Mouse (Mus musculus) subcutaneous adipose tissue, adult 2 months (tissue): ENCODE data around the gene Tnni1. TPM values are rescaled to one million over a fixed set of nuclear protein-coding genes. Genes with fewer than 3 reads are reported as not detected.

ENCODE experiments used
- polyA plus RNA-seq: library from polyadenylated mRNA; depleted of rRNA; stranded (reverse); fragments of >200 nt; gene quantifications from 2 replicates; pipeline ENCODE4 v1.2.3, GENCODE M21; 2012; ENCODE audit warnings: low replicate concordance; rRNA removed

Gene Tnni1
- 0.11 and 0.19 TPM in 2 replicates for polyA plus RNA-seq

GRCm38 (mm10) chr1:135778780-135779535 is at the start of gene Tnni1:
Gene Tnni1, plus strand, starts transcription at chr1:135779434.

GRCm38 (mm10) chr1:135765645-135766591 is 13.3 kb upstream of the Tnni1 start, which contains the start of gene Phlda3:
Gene Phlda3, plus strand, starts transcription at chr1:135766119.

GRCm38 (mm10) chr1:135818481-135819086 is 39.4 kb downstream of the Tnni1 start, which contains the start of gene Lad1:
Gene Lad1, plus strand, starts transcription at chr1:135818598.

GRCm38 (mm10) chr1:135835716-135836483 is 56.7 kb downstream of the Tnni1 start, which contains the start of gene Tnnt2:
Gene Tnnt2, plus strand, starts transcription at chr1:135836354.

Other genes starting within 250 kb of the Tnni1 start
- 30.3 and 48.0 TPM in 2 replicates for gene Nav1, start 172.1 kb upstream of the Tnni1 start, polyA plus RNA-seq
- gene Csrp1, start 59.4 kb upstream of the Tnni1 start, polyA plus RNA-seq: 281 and 832 TPM in 2 replicates
- gene Phlda3, start 13.3 kb upstream of the Tnni1 start, polyA plus RNA-seq: 356 and 528 TPM in 2 replicates
- 0.29 and 15.2 TPM in 2 replicates for gene Lad1, start 39.2 kb downstream of the Tnni1 start, polyA plus RNA-seq
- gene Tnnt2, start 56.9 kb downstream of the Tnni1 start, polyA plus RNA-seq: 6.1 TPM in 1 of 2 replicates, not detected in the other
- gene Pkp1, start 139.8 kb downstream of the Tnni1 start, polyA plus RNA-seq: 0.13 and 0.73 TPM in 2 replicates
- 0.03 and 0.04 TPM in 2 replicates for gene Igfn1, start 226.9 kb downstream of the Tnni1 start, polyA plus RNA-seq
- 75.2 and 139 TPM in 2 replicates for gene Tmem9, start 228.7 kb downstream of the Tnni1 start, polyA plus RNA-seq